Mouse (Mus musculus): ENCODE results near the gene Dnajc14. TPM values are rescaled to one million over a fixed set of nuclear protein-coding genes. Genes with fewer than 3 reads are reported as not detected.

Dnajc14 gene
- total and polyA plus RNA-seq, 3 experiments = 25.3 to 33.7 (median 32.6) TPM

DNA sequence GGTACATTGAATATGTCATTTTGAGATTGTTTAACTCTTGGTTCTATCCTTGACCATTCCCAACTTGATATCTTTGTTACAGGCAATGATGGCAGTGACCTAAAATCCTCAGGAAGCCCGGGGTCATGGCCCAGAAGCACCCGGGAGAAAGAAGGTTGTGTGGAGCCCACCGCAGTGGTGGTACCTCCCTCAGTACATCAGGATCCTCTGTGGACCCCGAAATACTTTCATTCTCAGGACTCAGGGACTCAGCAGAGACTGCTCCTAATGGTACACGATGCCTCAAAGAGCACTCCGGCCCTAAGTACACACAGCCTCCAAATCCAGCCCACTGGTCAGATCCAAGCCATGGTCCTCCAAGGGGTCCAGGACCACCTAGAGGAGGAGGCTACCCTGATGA lies 2.2 kb downstream of the Dnajc14 start:
- Histone ChIP-seq H3K4me2 (ENCODE audit: insufficient read depth, low read depth, poor library complexity, severe bottlenecking) (peak overlapping the region; percentile 88), H3K9me3 (replicated peaks; ENCODE audit: low read length) (no peaks in the 10 kb centered on the region), H3K9ac (ENCODE audit: insufficient read depth, low read depth) (peak overlapping the region; percentile 64), H3K27ac (ENCODE audit: insufficient read depth, low read depth) (no peak overlapping the region), H3K4me3 (replicated peaks in 1 of 3; ENCODE audit: low read depth in 2 of 3, low read length in 2 of 3, poor library complexity in 1 of 3) (peak overlapping the region; percentile 71 to 89 (median 72)), H3K4me1 (ENCODE audit: control insufficient read depth in 1 of 2, insufficient read depth in 2 of 2) (peaks cover 13 to 35% of the 10 kb centered on the region in 2 experiments), H3K79me2 (replicated peaks; ENCODE audit: control insufficient read depth, extremely low read depth, insufficient read depth, poor library complexity, severe bottlenecking) (peaks cover 36% of the 10 kb centered on the region), H3K36me3 (replicated peaks in 1 of 2; ENCODE audit: control insufficient read depth in 1 of 2, insufficient read depth in 1 of 2, low read length in 1 of 2) (peaks cover 12 to 32% of the 10 kb centered on the region in 2 experiments), H3K27me3 (replicated peaks) (no peaks in the 10 kb centered on the region)
- no peak for DNase-seq (ENCODE audit: extremely low read depth)
- dilution Hi-C loops (cut with MboI; ENCODE audit: extremely low pct_ligation_motif_present, extremely low pct_unique_long_range_greater_than_20kb, low sequenced_read_pairs) (no loop called here), in situ Hi-C loops (cut with MboI; ENCODE audit: low pct_ligation_motif_present, low pct_unique_long_range_greater_than_20kb, low sequenced_read_pairs) (no loop called here)
- no peak for TF ChIP-seq MYC (IDR thresholded peaks at IDR 0.05; ENCODE audit: low read depth, low read length)
- no peak for TF ChIP-seq TBP (conservative IDR thresholded peaks at IDR 0.05; ENCODE audit: low read depth, low read length)
- TF ChIP-seq RCOR1 (conservative IDR thresholded peaks at IDR 0.05; ENCODE audit: low read depth, low read length) = no peak
- no peak for TF ChIP-seq E2F4 (IDR thresholded peaks at IDR 0.05; ENCODE audit: insufficient replicate concordance, low read depth, low read length)
- no peak for TF ChIP-seq NRF1 (IDR thresholded peaks at IDR 0.05; ENCODE audit: low read depth, low read length)
- TF ChIP-seq NELFE (IDR thresholded peaks at IDR 0.05; ENCODE audit: low read depth, low read length) = no peak
- TF ChIP-seq SIN3A (IDR thresholded peaks at IDR 0.05; ENCODE audit: low read length) = no peak
- no peak for TF ChIP-seq UBTF (IDR thresholded peaks at IDR 0.05; ENCODE audit: low read depth, low read length)
- TF ChIP-seq RAD21 (IDR thresholded peaks at IDR 0.05; ENCODE audit: low read depth, low read length) = no peak
- no peak for TF ChIP-seq MXI1 (IDR thresholded peaks at IDR 0.05; ENCODE audit: low read depth, low read length)

GRCm38 (mm10) chr10:128807018-128807417 lies 3.2 kb downstream of the Dnajc14 start:
- H3K79me2 ChIP-seq (replicated peaks; ENCODE audit: control insufficient read depth, extremely low read depth, insufficient read depth, poor library complexity, severe bottlenecking) = peaks cover 36% of the 10 kb centered on the region
- no peaks in the 10 kb centered on the region for H3K27me3 ChIP-seq (replicated peaks)
- H3K9ac ChIP-seq (ENCODE audit: insufficient read depth, low read depth) = peak overlapping the region; percentile 64
- peak overlapping the region; percentile 71 to 89 (median 72) for H3K4me3 ChIP-seq (replicated peaks in 1 of 3; ENCODE audit: low read depth in 2 of 3, low read length in 2 of 3, poor library complexity in 1 of 3)
- in situ Hi-C loops (cut with MboI; ENCODE audit: low pct_ligation_motif_present, low pct_unique_long_range_greater_than_20kb, low sequenced_read_pairs) (no loop called here), dilution Hi-C loops (cut with MboI; ENCODE audit: extremely low pct_ligation_motif_present, extremely low pct_unique_long_range_greater_than_20kb, low sequenced_read_pairs) (no loop called here)
- H3K36me3 ChIP-seq (replicated peaks in 1 of 2; ENCODE audit: control insufficient read depth in 1 of 2, insufficient read depth in 1 of 2, low read length in 1 of 2) = peaks cover 12 to 26% of the 10 kb centered on the region in 2 experiments
- H3K4me2 ChIP-seq (ENCODE audit: insufficient read depth, low read depth, poor library complexity, severe bottlenecking) = peak overlapping the region; percentile 88
- no peak for TF ChIP-seq GABPA (IDR thresholded peaks at IDR 0.05; ENCODE audit: insufficient replicate concordance, low read depth, low read length)
- no peak for TF ChIP-seq ZKSCAN1 (IDR thresholded peaks at IDR 0.05; ENCODE audit: borderline replicate concordance, low read depth, low read length)
- TF ChIP-seq HCFC1 (IDR thresholded peaks at IDR 0.05; ENCODE audit: low read depth, low read length) = no peak
- no peak; the same call in 1 of the 2 replicates for TF ChIP-seq SIN3A (IDR thresholded peaks at IDR 0.05; ENCODE audit: low read length)
- no peak for TF ChIP-seq USF1 (IDR thresholded peaks at IDR 0.05; ENCODE audit: low read depth, low read length)
- TF ChIP-seq MAX (IDR thresholded peaks at IDR 0.05; ENCODE audit: low read length) = no peak
- TF ChIP-seq KAT2A (IDR thresholded peaks at IDR 0.05; ENCODE audit: insufficient replicate concordance, low read length) = no peak
- no peak for TF ChIP-seq RCOR1 (conservative IDR thresholded peaks at IDR 0.05; ENCODE audit: low read depth, low read length)
- TF ChIP-seq PAX5 (IDR thresholded peaks at IDR 0.05; ENCODE audit: low read length) = no peak
- no peak for TF ChIP-seq EP300 (IDR thresholded peaks at IDR 0.05; ENCODE audit: low read length)
- no peak for TF ChIP-seq JUND (conservative IDR thresholded peaks at IDR 0.05; ENCODE audit: low read depth, low read length)
- no peak for TF ChIP-seq ZNF384 (IDR thresholded peaks at IDR 0.05; ENCODE audit: low read depth, low read length)
- TF ChIP-seq CTCF (conservative IDR thresholded peaks at IDR 0.05 in 1 of 2, IDR thresholded peaks at IDR 0.05 in 1 of 2; ENCODE audit: low read depth in 2 of 2, low read length in 2 of 2) = no peak
- no peak for TF ChIP-seq TBP (conservative IDR thresholded peaks at IDR 0.05; ENCODE audit: low read depth, low read length)
- TF ChIP-seq USF2 (conservative IDR thresholded peaks at IDR 0.05; ENCODE audit: low read depth, low read length) = no peak
- TF ChIP-seq JUN (IDR thresholded peaks at IDR 0.05; ENCODE audit: insufficient read depth, low read depth, low read length) = no peak
- TF ChIP-seq MAFK (IDR thresholded peaks at IDR 0.05; ENCODE audit: insufficient replicate concordance, low read length) = no peak
- peaks cover 13 to 35% of the 10 kb centered on the region in 2 experiments for H3K4me1 ChIP-seq (ENCODE audit: control insufficient read depth in 1 of 2, insufficient read depth in 2 of 2)
- no peak overlapping the region; the same call in 1 of the 2 replicates for H3K27ac ChIP-seq (ENCODE audit: insufficient read depth, low read depth)
- DNase-seq (ENCODE audit: extremely low read depth) = no peak
- H3K9me3 ChIP-seq (replicated peaks; ENCODE audit: low read length) = no peaks in the 10 kb centered on the region
